Mouse (Mus musculus): Measurements from ENCODE around the gene Zfp628. TPM values are rescaled to one million over a fixed set of nuclear protein-coding genes. Genes with fewer than 3 reads are reported as not detected.

Gene Zfp628
- total and polyA plus RNA-seq, 3 experiments, result 2.5 to 17.6 TPM; not detected in 1

DNA sequence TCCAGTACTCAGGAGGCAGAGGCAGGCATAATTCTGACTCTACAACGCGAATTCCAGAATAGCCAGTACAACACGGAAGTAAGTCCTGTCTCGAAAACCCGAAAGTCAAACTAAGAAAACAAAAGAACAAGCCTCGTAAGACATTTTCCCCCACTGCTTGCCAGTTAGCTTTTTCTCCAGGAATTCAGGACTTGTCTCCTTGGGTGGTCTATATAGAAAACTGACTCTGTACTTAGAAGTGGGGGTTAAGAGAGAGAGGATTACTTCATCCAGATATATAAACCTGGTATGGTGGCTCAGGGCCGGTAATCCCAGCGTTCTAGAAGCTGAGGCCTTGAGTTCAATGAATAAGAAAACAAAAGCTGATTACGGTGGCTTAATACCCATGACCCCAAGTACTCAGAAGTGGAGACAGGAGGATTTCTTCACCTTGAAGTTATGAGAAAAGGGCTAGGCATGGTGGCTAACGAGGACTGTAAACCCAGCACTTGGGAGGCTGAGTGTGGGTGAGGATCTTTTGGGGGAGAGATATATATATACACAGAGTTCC is 48.3 kb upstream of the Zfp628 start:
- H3K9me3 ChIP-seq (replicated peaks; ENCODE audit: insufficient read depth, low read length), result no peaks in the 10 kb centered on the region
- no peaks in the 10 kb centered on the region; a peak in 1 of 4 replicates for H3K36me3 ChIP-seq (ENCODE audit: control insufficient read depth in 1 of 2, insufficient read depth in 2 of 2, low read length in 2 of 2)
- peak overlapping the region; percentile 55 for H3K9ac ChIP-seq (ENCODE audit: control insufficient read depth, low read depth, low read length, poor library complexity, severe bottlenecking)
- TF ChIP-seq GATA1 (IDR thresholded peaks at IDR 0.05; ENCODE audit: low read depth, low read length), result no peak
- TF ChIP-seq GABPA (IDR thresholded peaks at IDR 0.05; ENCODE audit: low read depth, low read length), result no peak
- TF ChIP-seq SIN3A (IDR thresholded peaks at IDR 0.05; ENCODE audit: low read length), result no peak
- no peaks in the 10 kb centered on the region; the same call in 1 of the 2 replicates for H3K79me2 ChIP-seq (ENCODE audit: control insufficient read depth, insufficient read depth, low read length, poor library complexity)
- H3K4me3 ChIP-seq (ENCODE audit: control insufficient read depth in 1 of 2, insufficient read depth in 1 of 2, low read depth in 2 of 2, low read length in 2 of 2), result peak overlapping the region; percentile 59 to 95
- H3K27ac ChIP-seq (ENCODE audit: control insufficient read depth, low read depth, low read length), result peak overlapping the region; percentile 19
- DNase-seq (ENCODE audit: low read depth, low spot score), result no peak
- no peaks in the 10 kb centered on the region for H3K4me1 ChIP-seq (ENCODE audit: control insufficient read depth in 1 of 2, insufficient read depth in 2 of 2, low read length in 2 of 2)
- H3K27me3 ChIP-seq (ENCODE audit: control insufficient read depth in 1 of 2, insufficient read depth in 2 of 2, low read length in 2 of 2), result no peaks in the 10 kb centered on the region

DNA sequence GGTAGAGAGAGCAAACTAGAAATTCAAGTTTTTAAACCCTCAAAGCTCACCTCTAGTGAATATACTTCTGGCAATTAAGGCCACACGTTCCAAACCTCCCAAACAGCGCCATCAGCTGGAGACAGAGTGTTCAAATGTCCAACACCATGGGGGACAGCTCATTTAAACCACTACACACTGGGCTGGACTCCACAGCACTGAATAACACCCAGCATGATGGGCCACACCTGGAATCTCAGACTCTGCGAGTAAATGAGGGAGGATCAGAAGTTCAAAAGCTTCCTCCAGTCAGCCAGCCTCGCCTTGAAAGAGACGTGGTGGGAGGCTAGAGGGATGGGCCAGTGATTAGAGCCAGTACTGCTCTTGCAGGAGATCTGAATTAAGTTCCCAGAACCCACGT is 44.9 kb upstream of the Zfp628 start, which contains the start of gene Isoc2b:
Isoc2b (minus strand) TSS at position 126 of the 400 bp plus-strand sequence.
- peak; percentile 29 for DNase-seq (ENCODE audit: low read depth, low spot score)
- Histone ChIP-seq H3K27me3 (ENCODE audit: control insufficient read depth in 1 of 2, insufficient read depth in 2 of 2, low read length in 2 of 2) (no peaks in the 10 kb centered on the region), H3K79me2 (ENCODE audit: control insufficient read depth, insufficient read depth, low read length, poor library complexity) (no peaks in the 10 kb centered on the region; the same call in 1 of the 2 replicates), H3K36me3 (ENCODE audit: control insufficient read depth in 1 of 2, insufficient read depth in 2 of 2, low read length in 2 of 2) (no peaks in the 10 kb centered on the region; a peak in 1 of 4 replicates), H3K4me1 (ENCODE audit: control insufficient read depth in 1 of 2, insufficient read depth in 2 of 2, low read length in 2 of 2) (no peaks in the 10 kb centered on the region), H3K9ac (ENCODE audit: control insufficient read depth, low read depth, low read length, poor library complexity, severe bottlenecking) (no peak within 1 kb of the TSS), H3K4me3 (ENCODE audit: control insufficient read depth in 1 of 2, insufficient read depth in 1 of 2, low read depth in 2 of 2, low read length in 2 of 2) (no peak within 1 kb of the TSS), H3K9me3 (replicated peaks; ENCODE audit: insufficient read depth, low read length) (no peaks in the 10 kb centered on the region), H3K27ac (ENCODE audit: control insufficient read depth, low read depth, low read length) (no peak within 1 kb of the TSS)
- peak; percentile 29; the same call in 1 of the 2 replicates for TF ChIP-seq SMC3 (IDR thresholded peaks at IDR 0.05; ENCODE audit: low read depth, low read length)
- no peak for TF ChIP-seq MAFK (IDR thresholded peaks at IDR 0.05; ENCODE audit: borderline replicate concordance, low read depth, low read length)
- TF ChIP-seq CTCF (IDR thresholded peaks at IDR 0.05 in 2 of 3, conservative IDR thresholded peaks at IDR 0.05 in 1 of 3; ENCODE audit: control insufficient read depth in 1 of 3, insufficient read depth in 1 of 3, low read depth in 2 of 3, low read length in 3 of 3, poor library complexity in 1 of 3, severe bottlenecking in 1 of 3), result peak in 1 of 3 experiments; percentile 35; a peak in 3 of 6 replicates

DNA sequence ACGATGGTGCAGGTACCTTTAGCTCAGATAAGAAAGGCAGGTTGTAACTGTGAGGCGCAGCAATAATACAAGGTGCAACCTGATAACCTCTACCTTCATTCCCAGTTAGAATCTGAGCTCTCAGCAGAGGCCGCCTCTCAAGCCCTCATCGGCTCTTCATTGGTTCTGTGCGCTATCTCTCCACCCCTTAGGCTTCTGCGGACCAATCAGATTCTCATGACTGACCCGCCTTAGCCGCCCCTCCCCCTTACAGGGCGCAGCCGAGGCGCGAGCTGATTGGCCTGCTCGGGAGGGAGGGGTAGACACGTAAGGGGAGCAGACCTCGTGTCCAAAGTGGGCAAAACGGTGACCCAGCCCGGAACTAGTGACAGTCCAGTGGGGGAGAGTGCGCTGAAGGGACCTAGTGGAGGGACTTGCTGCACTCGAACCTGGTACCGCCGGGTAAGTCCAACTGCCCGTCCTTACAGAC is 38.2 kb upstream of the Zfp628 start, which contains the start of gene Isoc2a:
Isoc2a (plus strand) TSS at position 401 of the 469 bp plus-strand sequence.
- Histone ChIP-seq H3K27ac (ENCODE audit: control insufficient read depth, low read depth, low read length) (peak within 1 kb of the TSS; percentile 36; the same call in 1 of the 2 replicates), H3K4me1 (ENCODE audit: control insufficient read depth in 1 of 2, insufficient read depth in 2 of 2, low read length in 2 of 2) (no peaks in the 10 kb centered on the region; a peak in 2 of 4 replicates), H3K27me3 (ENCODE audit: control insufficient read depth in 1 of 2, insufficient read depth in 2 of 2, low read length in 2 of 2) (no peaks in the 10 kb centered on the region), H3K79me2 (ENCODE audit: control insufficient read depth, insufficient read depth, low read length, poor library complexity) (peaks cover 4% of the 10 kb centered on the region; the same call in 1 of the 2 replicates), H3K36me3 (ENCODE audit: control insufficient read depth in 1 of 2, insufficient read depth in 2 of 2, low read length in 2 of 2) (no peaks in the 10 kb centered on the region), H3K9me3 (replicated peaks; ENCODE audit: insufficient read depth, low read length) (no peaks in the 10 kb centered on the region), H3K9ac (ENCODE audit: control insufficient read depth, low read depth, low read length, poor library complexity, severe bottlenecking) (peak within 1 kb of the TSS; percentile 74), H3K4me3 (ENCODE audit: control insufficient read depth in 1 of 2, insufficient read depth in 1 of 2, low read depth in 2 of 2, low read length in 2 of 2) (peak within 1 kb of the TSS; percentile 51 to 90)
- peak; percentile 98 for DNase-seq (ENCODE audit: low read depth, low spot score)
- no peak for TF ChIP-seq CHD1 (IDR thresholded peaks at IDR 0.05; ENCODE audit: low read depth, low read length)
- peak; percentile 70 for TF ChIP-seq CHD2 (IDR thresholded peaks at IDR 0.05; ENCODE audit: low read length)
- peak; percentile 89 for TF ChIP-seq MXI1 (IDR thresholded peaks at IDR 0.05; ENCODE audit: low read depth, low read length)
- no peak for TF ChIP-seq E2F4 (IDR thresholded peaks at IDR 0.05; ENCODE audit: borderline replicate concordance, low read depth, low read length)
- peak; percentile 85 for TF ChIP-seq SIN3A (IDR thresholded peaks at IDR 0.05; ENCODE audit: low read length)
- TF ChIP-seq BHLHE40 (IDR thresholded peaks at IDR 0.05; ENCODE audit: borderline replicate concordance, low read depth, low read length), result no peak
- peak; percentile 79 for TF ChIP-seq GATA1 (IDR thresholded peaks at IDR 0.05; ENCODE audit: low read depth, low read length)
- peak; percentile 68 for TF ChIP-seq USF1 (IDR thresholded peaks at IDR 0.05; ENCODE audit: low read depth, low read length)
- peak; percentile 50; the same call in 1 of the 2 replicates for TF ChIP-seq ELF1 (IDR thresholded peaks at IDR 0.05; ENCODE audit: low read depth, low read length)
- TF ChIP-seq MAX (IDR thresholded peaks at IDR 0.05; ENCODE audit: low read length), result peak; percentile 84
- no peak for TF ChIP-seq MYB (IDR thresholded peaks at IDR 0.05; ENCODE audit: low read depth, low read length)
- TF ChIP-seq TCF12 (IDR thresholded peaks at IDR 0.05; ENCODE audit: low read depth, low read length), result peak; percentile 57
- TF ChIP-seq MAFK (IDR thresholded peaks at IDR 0.05; ENCODE audit: borderline replicate concordance, low read depth, low read length), result no peak
- no peak for TF ChIP-seq KAT2A (conservative IDR thresholded peaks at IDR 0.05; ENCODE audit: low read depth, low read length)
- TF ChIP-seq UBTF (IDR thresholded peaks at IDR 0.05; ENCODE audit: borderline replicate concordance, insufficient read depth, low read depth, low read length), result no peak
- peak; percentile 69 for TF ChIP-seq TAL1 (IDR thresholded peaks at IDR 0.05; ENCODE audit: low read length)
- TF ChIP-seq MAZ (IDR thresholded peaks at IDR 0.05; ENCODE audit: low read depth, low read length), result no peak
- TF ChIP-seq GABPA (IDR thresholded peaks at IDR 0.05; ENCODE audit: low read depth, low read length), result no peak
- TF ChIP-seq CTCF (IDR thresholded peaks at IDR 0.05 in 2 of 3, conservative IDR thresholded peaks at IDR 0.05 in 1 of 3; ENCODE audit: control insufficient read depth in 1 of 3, insufficient read depth in 1 of 3, low read depth in 2 of 3, low read length in 3 of 3, poor library complexity in 1 of 3, severe bottlenecking in 1 of 3), result no peak
- TF ChIP-seq NRF1 (IDR thresholded peaks at IDR 0.05; ENCODE audit: insufficient read depth, low read depth, low read length, poor library complexity, severe bottlenecking), result no peak
- TF ChIP-seq HCFC1 (IDR thresholded peaks at IDR 0.05; ENCODE audit: low read depth, low read length), result peak; percentile 64; the same call in 1 of the 2 replicates
- TF ChIP-seq RAD21 (IDR thresholded peaks at IDR 0.05; ENCODE audit: low read depth, low read length), result no peak

Data from MEL (cell line).